Mouse (Mus musculus): Measurements from ENCODE around the gene Mul1. TPM values are rescaled to one million over a fixed set of nuclear protein-coding genes. Genes with fewer than 3 reads are reported as not detected.

Gene Mul1
- total RNA-seq, 2 experiments from 2014 or later: 3.2 to 13.2 TPM

DNA sequence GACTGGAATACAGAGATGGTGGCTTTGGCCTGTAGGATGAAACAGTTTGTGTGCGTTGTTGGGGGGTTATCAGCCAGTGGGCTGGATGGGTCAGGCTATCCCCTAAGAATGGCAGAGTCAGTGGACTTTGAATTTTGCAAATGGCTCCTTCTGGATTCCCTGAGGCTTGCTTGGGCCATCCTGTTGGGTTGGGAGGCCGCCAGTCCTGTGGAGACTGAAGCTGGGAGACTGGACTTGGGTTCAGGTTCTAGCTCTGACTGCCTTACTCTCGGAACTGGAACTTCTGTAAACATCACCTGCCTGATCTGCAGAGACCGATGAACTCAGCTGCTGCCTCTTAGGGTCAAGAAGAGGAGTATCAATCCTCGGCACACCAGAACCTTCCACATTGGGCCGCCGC lies 23.7 kb downstream of the Mul1 start:
- ATAC-seq (replicated peaks; ENCODE audit: low FRiP score, low TSS enrichment, poor library complexity, severe bottlenecking): no peak

DNA sequence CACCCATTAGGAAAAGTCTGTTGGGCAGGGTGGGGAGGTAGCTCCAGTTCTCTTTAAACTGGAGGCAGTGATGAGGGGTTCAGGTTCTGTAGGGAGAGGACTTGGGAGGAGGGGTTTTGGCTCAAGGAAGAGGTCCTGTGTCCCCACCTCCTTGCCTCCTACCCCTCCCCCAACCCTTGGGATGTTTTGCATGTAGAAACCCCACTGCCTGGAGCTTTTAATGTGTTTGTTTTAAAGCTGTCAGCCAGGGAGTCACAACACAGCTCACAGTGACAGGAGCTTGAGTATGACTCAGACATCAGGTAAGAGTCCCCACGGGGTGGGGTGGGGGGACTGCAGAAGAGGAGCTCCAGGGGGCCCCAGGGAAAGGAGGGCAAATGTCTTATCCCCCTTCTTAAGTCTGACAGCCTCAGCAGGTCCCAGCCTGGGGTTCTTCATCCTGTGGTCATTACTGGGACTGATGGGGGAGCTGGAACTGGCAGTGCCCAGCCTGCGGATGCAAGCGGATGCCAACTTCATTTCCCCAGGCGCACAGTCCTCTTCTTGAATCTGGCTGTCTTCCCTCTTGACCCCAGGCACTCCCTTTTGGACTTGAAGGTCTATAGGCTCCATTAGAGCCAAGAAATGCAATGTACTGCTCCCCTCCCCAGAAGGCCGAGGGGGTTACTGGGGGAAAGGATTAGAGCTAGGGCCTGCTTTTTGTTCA lies 24.4 kb downstream of the Mul1 start:
- ATAC-seq (replicated peaks; ENCODE audit: low FRiP score, low TSS enrichment, poor library complexity, severe bottlenecking): no peak

GRCm38 (mm10) chr4:138459775-138460174 lies 25.3 kb downstream of the Mul1 start:
- ATAC-seq (replicated peaks; ENCODE audit: low FRiP score, low TSS enrichment, poor library complexity, severe bottlenecking): no peak

DNA sequence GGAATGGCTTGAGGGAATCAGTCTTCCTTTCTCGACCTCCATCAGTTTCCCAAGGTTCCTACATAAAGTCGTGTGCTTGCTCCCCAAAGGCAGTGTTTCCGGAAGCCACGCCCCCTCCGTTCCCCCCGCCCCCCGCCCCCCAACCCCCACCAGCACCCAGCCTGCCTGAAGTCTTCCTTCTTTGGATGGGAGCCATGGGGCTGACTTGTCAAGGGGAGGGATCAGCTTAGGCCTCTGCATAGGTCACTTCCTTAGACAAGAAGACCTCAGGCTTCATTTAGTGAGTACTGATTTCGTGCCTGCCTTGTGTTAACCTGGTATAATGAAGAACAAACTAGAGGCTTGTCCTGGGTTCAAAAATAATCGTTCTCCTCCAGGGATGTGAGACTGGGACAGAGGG lies 26.4 kb downstream of the Mul1 start:
- no peak for ATAC-seq (replicated peaks; ENCODE audit: low FRiP score, low TSS enrichment, poor library complexity, severe bottlenecking)

- no peak for ATAC-seq (replicated peaks; ENCODE audit: low FRiP score, low TSS enrichment, poor library complexity, severe bottlenecking)
These were observed 27.0 kb downstream of the Mul1 start for GRCm38 (mm10) chr4:138461471-138461870.

GRCm38 (mm10) chr4:138462971-138463831 lies 28.7 kb downstream of the Mul1 start:
- ATAC-seq (replicated peaks; ENCODE audit: low FRiP score, low TSS enrichment, poor library complexity, severe bottlenecking): no peak

DNA sequence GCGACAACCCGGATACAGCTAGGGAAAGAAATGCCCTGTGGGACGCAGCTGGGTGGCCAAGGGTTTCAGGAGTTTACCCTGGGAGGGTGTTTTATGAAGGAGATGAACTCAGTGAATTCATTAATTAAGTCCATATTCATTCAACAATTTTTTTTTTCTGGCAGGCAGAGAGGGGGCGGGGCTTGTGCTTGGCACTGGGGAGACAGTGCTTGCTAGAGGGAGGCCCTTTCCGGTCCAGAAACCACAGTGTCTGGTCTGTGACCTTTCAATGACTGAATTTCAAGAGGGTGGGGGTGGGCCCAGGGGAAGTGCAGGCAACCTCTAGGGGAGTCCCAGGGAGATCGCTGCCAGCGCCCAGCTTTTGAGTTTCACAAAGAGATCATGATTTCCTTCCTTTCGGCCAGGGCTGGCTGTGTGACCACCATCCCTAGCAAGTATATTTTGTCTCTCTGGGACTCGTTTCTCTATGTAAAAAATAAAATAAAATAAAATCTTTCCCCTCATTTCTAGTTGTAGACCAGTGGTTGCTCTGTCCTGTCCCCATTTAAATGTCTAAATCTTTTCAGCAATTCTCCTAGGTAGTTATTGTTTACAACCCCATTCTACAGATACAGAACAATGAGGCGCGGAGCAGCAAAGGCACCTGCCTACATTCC lies 29.5 kb downstream of the Mul1 start:
- 0 out of 2 replicates have a peak, but pooled peaks have one; percentile 25 for ATAC-seq (replicated peaks; ENCODE audit: low FRiP score, low TSS enrichment, poor library complexity, severe bottlenecking)

DNA sequence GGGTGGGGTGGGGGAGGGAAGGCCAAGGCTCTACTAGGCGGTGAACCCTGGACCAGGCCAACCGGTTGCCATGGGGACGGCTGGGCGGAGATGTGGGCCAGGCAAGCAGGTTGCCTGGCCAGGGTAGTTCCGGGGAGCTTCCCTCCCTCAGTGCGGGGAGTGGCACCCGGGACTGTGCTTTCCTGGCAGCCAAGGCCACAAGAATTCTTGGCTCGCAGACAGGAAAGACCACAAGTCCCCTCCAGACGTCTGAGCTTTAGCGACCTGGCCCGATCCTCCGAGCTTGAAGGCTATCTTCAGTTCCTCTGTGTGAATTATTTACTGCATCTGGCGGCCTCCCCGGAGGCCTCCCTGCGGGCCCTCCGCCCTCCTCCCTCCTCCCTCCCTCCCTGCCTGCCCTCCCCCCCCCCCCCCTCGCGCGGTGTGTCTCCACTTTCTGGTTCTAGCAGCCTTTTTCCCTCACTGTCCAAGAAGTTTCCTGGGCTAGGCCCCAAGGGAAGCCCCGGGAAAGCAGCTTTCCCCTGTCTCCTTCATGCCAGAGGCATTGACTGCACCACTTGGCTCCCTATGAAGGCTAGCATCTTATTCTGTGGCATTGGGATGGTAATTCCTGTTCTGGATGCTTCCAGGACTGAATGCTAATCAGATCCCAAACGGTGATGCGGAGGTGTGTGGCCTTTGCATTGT lies 30.3 kb downstream of the Mul1 start:
- ATAC-seq (replicated peaks; ENCODE audit: low FRiP score, low TSS enrichment, poor library complexity, severe bottlenecking): no peak

- ATAC-seq (replicated peaks; ENCODE audit: low FRiP score, low TSS enrichment, poor library complexity, severe bottlenecking): no peak
These were observed 31.0 kb downstream of the Mul1 start for GRCm38 (mm10) chr4:138465446-138465845.

DNA sequence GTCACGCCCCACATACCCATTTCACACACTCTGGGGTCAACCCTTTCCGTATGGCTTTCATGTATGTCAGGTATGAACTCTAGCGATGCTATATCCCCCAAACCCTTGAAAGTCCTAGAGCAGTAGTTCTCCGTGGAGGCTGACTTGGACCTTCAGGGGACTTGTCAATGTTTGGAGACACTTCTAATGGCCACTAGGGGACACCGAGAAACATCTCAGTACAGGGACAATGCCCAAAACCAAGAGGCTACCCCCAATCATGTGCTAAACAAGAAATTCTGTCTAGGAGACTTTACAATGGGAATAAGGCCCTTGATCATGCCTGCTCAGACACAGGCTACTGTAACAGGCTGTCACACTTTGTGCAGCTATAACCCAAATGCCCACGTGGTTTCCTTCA lies 32.2 kb downstream of the Mul1 start:
- ATAC-seq (replicated peaks; ENCODE audit: low FRiP score, low TSS enrichment, poor library complexity, severe bottlenecking): no peak

DNA sequence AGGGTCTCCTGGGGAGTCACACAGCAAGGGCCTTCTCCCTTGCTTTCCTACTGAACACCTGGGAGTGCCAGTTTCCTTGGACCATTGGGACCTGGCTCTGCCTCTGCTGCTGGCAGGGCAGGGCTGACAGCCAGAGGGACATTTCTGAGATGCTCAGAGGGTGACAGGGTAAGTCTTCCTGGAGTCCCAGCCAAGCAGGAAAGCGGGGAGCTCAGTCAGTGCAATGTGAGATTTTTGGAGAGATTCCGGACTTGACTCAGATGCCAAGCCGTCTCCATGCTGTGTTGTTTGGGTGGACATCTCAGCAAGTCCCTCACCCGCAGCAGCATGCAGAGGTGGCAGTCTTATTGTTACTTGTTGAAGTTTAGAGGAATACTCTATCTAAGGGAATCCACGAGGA lies 33.0 kb downstream of the Mul1 start:
- ATAC-seq (replicated peaks; ENCODE audit: low FRiP score, low TSS enrichment, poor library complexity, severe bottlenecking): no peak

GRCm38 (mm10) chr4:138469080-138469479 lies 34.6 kb downstream of the Mul1 start:
- ATAC-seq (replicated peaks; ENCODE audit: low FRiP score, low TSS enrichment, poor library complexity, severe bottlenecking): no peak

GRCm38 (mm10) chr4:138471241-138471640 lies 36.8 kb downstream of the Mul1 start:
- no peak for ATAC-seq (replicated peaks; ENCODE audit: low FRiP score, low TSS enrichment, poor library complexity, severe bottlenecking)

DNA sequence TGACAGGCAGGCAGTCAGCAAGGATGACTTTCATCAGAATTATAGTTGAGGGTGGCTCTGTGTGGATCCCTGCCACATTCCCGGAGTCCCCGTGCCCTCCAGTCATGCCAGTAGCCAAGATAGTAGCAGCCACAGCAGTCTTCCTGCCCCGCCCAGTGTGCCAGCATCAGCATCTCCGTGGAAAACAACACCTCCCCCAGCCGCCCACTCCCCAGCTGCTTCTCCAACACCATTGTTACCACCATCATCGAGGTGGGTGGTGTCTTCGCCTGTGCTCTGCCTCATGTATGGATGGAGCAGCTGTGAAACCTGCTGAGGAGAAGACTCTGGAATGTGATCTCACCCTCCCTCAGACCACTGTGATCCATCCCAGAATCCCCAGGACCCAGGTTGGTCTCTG lies 45.1 kb downstream of the Mul1 start:
- ATAC-seq (replicated peaks; ENCODE audit: low FRiP score, low TSS enrichment, poor library complexity, severe bottlenecking): no peak

DNA sequence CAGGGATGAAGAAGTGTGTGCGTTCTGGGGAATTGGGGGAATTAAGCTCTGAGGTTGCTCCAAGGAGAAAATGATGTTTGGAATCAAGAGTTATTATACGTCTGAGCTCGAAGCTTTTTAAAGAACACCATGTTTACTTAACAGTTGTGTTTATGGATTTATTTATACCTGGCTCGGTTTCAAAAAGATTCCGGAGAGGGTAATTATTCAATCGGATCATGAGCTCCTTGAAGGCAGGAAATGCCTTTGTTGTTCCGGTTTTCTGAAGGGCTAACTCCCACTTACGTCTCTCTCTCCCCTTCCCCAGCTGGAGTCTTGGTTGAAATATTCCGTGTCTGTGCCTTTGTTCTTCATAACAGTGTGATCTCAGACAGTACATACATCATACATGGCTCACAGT lies 46.5 kb downstream of the Mul1 start:
- no peak for ATAC-seq (replicated peaks; ENCODE audit: low FRiP score, low TSS enrichment, poor library complexity, severe bottlenecking)

- no peak for ATAC-seq (replicated peaks; ENCODE audit: low FRiP score, low TSS enrichment, poor library complexity, severe bottlenecking)
These were observed 48.2 kb downstream of the Mul1 start for GRCm38 (mm10) chr4:138482721-138483120.

DNA sequence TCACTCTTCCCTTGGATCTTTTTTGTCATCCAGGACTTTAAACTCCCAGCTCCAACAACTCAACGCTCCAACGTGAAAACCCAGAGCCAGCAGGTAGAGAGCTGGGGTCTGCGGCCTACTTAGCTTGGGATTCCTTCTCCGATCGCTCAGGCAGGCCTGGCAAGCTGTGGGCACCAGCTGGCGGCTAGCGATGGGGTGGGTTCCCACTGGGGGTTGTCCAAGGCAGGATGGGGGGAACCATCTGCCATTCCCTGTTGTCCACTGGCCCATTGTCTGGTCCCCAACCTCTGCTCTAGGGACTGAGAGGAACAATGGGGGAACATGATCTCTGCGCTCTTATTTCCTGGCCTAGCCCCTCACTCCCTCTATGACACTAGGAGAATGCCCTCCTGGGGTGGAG lies 53.8 kb downstream of the Mul1 start:
- no peak for ATAC-seq (replicated peaks; ENCODE audit: low FRiP score, low TSS enrichment, poor library complexity, severe bottlenecking)

GRCm38 (mm10) chr4:138491088-138491487 lies 56.6 kb downstream of the Mul1 start:
- ATAC-seq (replicated peaks; ENCODE audit: low FRiP score, low TSS enrichment, poor library complexity, severe bottlenecking): no peak

Data from megakaryocyte-erythroid progenitor cell, adult 5-6 weeks (primary cell).